Mouse (Mus musculus) T-helper 2 cell (primary cell): ENCODE results near the gene Gm43951.

Experiments
- in situ Hi-C: fragments of 300-600 bp; cut with MboI, MseI; formaldehyde crosslinking; loops from one replicate; pipeline ENCODE4 v1.15.1; 2025; ENCODE audit warnings: high pct_unique_total_duplicates

Gm43951 gene

GRCm38 (mm10) chr11:72206341-72207203 is at the start of gene Gm43951:
Gene Gm43951 (minus strand): TSS chr11:72206840.
- in situ Hi-C loops: loop anchor here (25.0 kb wide), 1 partner anchor 1194 kb away; the partner anchor contains the start of genes Derl2, Dhx33 and Mis12

GRCm38 (mm10) chr11:72256441-72256840 is 49.8 kb upstream of the Gm43951 start:
- in situ Hi-C loops: loop anchor here (5.0 kb wide), 1 partner anchor 309 kb away; no protein-coding TSS in a partner anchor

- in situ Hi-C loops: loop anchor here (5.0 kb wide), 1 partner anchor 308 kb away; no protein-coding TSS in a partner anchor
These were observed 49.0 kb upstream of the Gm43951 start for GRCm38 (mm10) chr11:72255629-72256028.

- in situ Hi-C loops: no loop called here
These were observed 38.6 kb upstream of the Gm43951 start for GRCm38 (mm10) chr11:72245196-72245753.

- in situ Hi-C loops: no loop called here
These were observed 33.6 kb upstream of the Gm43951 start for GRCm38 (mm10) chr11:72240062-72240860.

GRCm38 (mm10) chr11:72234013-72234412 is 27.4 kb upstream of the Gm43951 start:
- in situ Hi-C loops: loop anchor here (5.0 kb wide), 1 partner anchor 193 kb away; no protein-coding TSS in a partner anchor

- in situ Hi-C loops: loop anchor here (5.0 kb wide), 1 partner anchor 194 kb away; no protein-coding TSS in a partner anchor
These were observed 26.4 kb upstream of the Gm43951 start for GRCm38 (mm10) chr11:72232991-72233390.

GRCm38 (mm10) chr11:72232068-72232467 is 25.4 kb upstream of the Gm43951 start:
- in situ Hi-C loops: loop anchor here (5.0 kb wide), 1 partner anchor 195 kb away; no protein-coding TSS in a partner anchor

DNA sequence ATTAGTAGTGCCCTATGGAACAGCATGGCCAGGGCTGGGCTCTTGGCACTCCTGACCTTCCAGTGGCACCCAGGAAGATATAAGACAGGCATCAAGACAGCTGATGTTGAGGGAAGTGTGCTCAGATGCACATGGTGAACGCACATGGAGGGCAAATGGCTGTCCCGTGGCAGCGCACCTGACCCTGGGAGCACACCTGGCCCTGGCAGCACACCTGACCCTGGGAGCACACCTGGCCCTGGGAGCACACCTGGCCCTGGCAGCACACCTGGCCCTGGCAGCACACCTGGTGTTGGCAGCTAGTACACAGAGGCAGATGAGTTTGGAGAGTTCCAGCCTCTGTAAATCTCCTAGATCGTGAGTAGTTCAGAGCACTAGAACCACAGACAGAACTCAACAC is 21.9 kb upstream of the Gm43951 start:
- in situ Hi-C loops: no loop called here

- in situ Hi-C loops: no loop called here
These were observed 20.3 kb upstream of the Gm43951 start for GRCm38 (mm10) chr11:72226901-72227300.

- in situ Hi-C loops: no loop called here
These were observed 19.6 kb upstream of the Gm43951 start for GRCm38 (mm10) chr11:72226020-72226791.

GRCm38 (mm10) chr11:72224865-72225264 is 18.2 kb upstream of the Gm43951 start:
- in situ Hi-C loops: loop anchor here (25.0 kb wide), 1 partner anchor 1213 kb away; the partner anchor contains the start of genes Derl2, Dhx33 and Mis12

DNA sequence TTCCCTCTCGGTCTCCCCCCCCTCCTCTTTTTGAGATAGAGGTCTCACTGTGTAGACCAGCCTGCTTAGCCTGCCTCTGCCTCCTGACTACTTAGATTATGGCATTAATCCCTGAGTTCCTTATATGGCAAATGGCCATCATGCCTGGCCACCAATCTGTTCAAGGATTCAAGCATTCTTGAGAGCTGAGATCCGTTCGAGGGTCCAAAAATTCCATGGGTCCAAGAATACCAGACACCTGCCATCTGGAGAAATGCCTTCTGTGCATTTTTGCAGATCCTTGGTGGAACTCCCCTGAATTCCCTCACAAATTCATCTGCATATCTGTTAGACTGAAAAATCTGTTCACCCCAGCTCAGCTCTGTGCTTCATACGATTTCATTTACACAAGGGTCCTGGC is 16.8 kb upstream of the Gm43951 start:
- in situ Hi-C loops: loop anchor here (25.0 kb wide), 1 partner anchor 1211 kb away; the partner anchor contains the start of genes Derl2, Dhx33 and Mis12

- in situ Hi-C loops: loop anchor here (25.0 kb wide), 1 partner anchor 1209 kb away; the partner anchor contains the start of genes Derl2, Dhx33 and Mis12
These were observed 14.6 kb upstream of the Gm43951 start for GRCm38 (mm10) chr11:72221278-72221677.

GRCm38 (mm10) chr11:72217116-72217515 is 10.5 kb upstream of the Gm43951 start:
- in situ Hi-C loops: loop anchor here (5.0 to 25.0 kb wide), 3 partner anchors 90 to 1205 kb away; partner anchors contain the start of genes Derl2, Dhx33, Mis12 and Mybbp1a

- in situ Hi-C loops: loop anchor here (5.0 to 25.0 kb wide), 3 partner anchors 92 to 1203 kb away; partner anchors contain the start of genes Derl2, Dhx33, Mis12 and Mybbp1a
These were observed 8.8 kb upstream of the Gm43951 start, which contains the start of gene Med31 for GRCm38 (mm10) chr11:72215410-72215797. Gene Med31 (minus strand): TSS chr11:72215592.

GRCm38 (mm10) chr11:72214591-72215409 is 8.2 kb upstream of the Gm43951 start:
- in situ Hi-C loops: loop anchor here (5.0 to 25.0 kb wide), 3 partner anchors 93 to 1202 kb away; partner anchors contain the start of genes Derl2, Dhx33, Mis12 and Mybbp1a

GRCm38 (mm10) chr11:72207834-72208377 is 1.3 kb upstream of the Gm43951 start:
- in situ Hi-C loops: loop anchor here (25.0 kb wide), 1 partner anchor 1196 kb away; the partner anchor contains the start of genes Derl2, Dhx33 and Mis12
